Mouse (Mus musculus) CD8-positive naive resting alpha-beta T cell, adult 2 months (primary cell): Measurements from ENCODE around the gene Olfr38.

Experiments
- DNase-seq, 2 experiments: peaks; one replicate each; pipeline ENCODE4 v3.0.0; 2022; ENCODE audit warnings: low read depth in 2 of 2, low spot score in 2 of 2

Olfr38 gene

GRCm38 (mm10) chr6:42756104-42756503 is at the start of gene Olfr38:
TSS of gene Olfr38 (plus strand) at chr6:42756404.
- no peak for DNase-seq

GRCm38 (mm10) chr6:42709291-42710211 is 46.7 kb upstream of the Olfr38 start, which contains the start of gene Tcaf1:
TSS of gene Tcaf1 (minus strand) at chr6:42710088.
- DNase-seq = no peak

- DNase-seq = no peak
Measured at GRCm38 (mm10) chr6:42714668-42715067, 41.5 kb upstream of the Olfr38 start.

GRCm38 (mm10) chr6:42717973-42718372 is 38.2 kb upstream of the Olfr38 start:
- DNase-seq = no peak

- no peak for DNase-seq
Measured at GRCm38 (mm10) chr6:42739071-42739470, 17.1 kb upstream of the Olfr38 start, which contains the start of gene Olfr453. TSS of gene Olfr453 (plus strand) at chr6:42739371.

GRCm38 (mm10) chr6:42742303-42742702 is 13.9 kb upstream of the Olfr38 start:
- DNase-seq = no peak

- no peak for DNase-seq
Measured at GRCm38 (mm10) chr6:42747846-42748245, 8.4 kb upstream of the Olfr38 start.

GRCm38 (mm10) chr6:42777066-42777465 is 20.9 kb downstream of the Olfr38 start:
- no peak for DNase-seq

- no peak for DNase-seq
Measured at GRCm38 (mm10) chr6:42784793-42785192, 28.6 kb downstream of the Olfr38 start, which contains the start of gene Olfr452. TSS of gene Olfr452 (plus strand) at chr6:42785093.

GRCm38 (mm10) chr6:42790247-42790948 is 34.2 kb downstream of the Olfr38 start:
- no peak for DNase-seq

GRCm38 (mm10) chr6:42790949-42791556 is 34.8 kb downstream of the Olfr38 start:
- DNase-seq = no peak

GRCm38 (mm10) chr6:42794982-42795381 is 38.8 kb downstream of the Olfr38 start:
- no peak for DNase-seq

- no peak for DNase-seq
Measured at GRCm38 (mm10) chr6:42811639-42812038, 55.4 kb downstream of the Olfr38 start, which contains the start of gene Olfr450. TSS of gene Olfr450 (plus strand) at chr6:42811939.
